Mouse (Mus musculus) bone marrow macrophage, adult 2 months (primary cell): Measurements from ENCODE around the gene Spocd1. TPM values are rescaled to one million over a fixed set of nuclear protein-coding genes. Genes with fewer than 3 reads are reported as not detected.
"Not testable (repeated sequence)": the region's sequence is repeated elsewhere in the genome, so short reads cannot be mapped to it uniquely, and the experiment has no call there.

ENCODE experiments used
- H3K27ac ChIP-seq: 2 replicates; pipeline ENCODE4 v1.5.1; 2012; ENCODE audit warnings: low read depth, low read length; ENCODE audit not compliant: insufficient read depth
- H3K4me1 ChIP-seq: 2 replicates; pipeline ENCODE4 v1.6.1; 2012; ENCODE audit warnings: low read length; ENCODE audit not compliant: control insufficient read depth, insufficient read depth
- H3K4me3 ChIP-seq: 2 replicates; pipeline ENCODE4 v1.5.1; 2012; ENCODE audit warnings: mild to moderate bottlenecking, low read length, moderate library complexity; ENCODE audit not compliant: insufficient read depth
- CTCF ChIP-seq: IDR thresholded peaks from 2 replicates; pipeline ENCODE4 v1.5.1; 2012; ENCODE audit warnings: low read depth, mild to moderate bottlenecking, low read length, moderate library complexity
- POLR2A ChIP-seq: IDR thresholded peaks from 2 replicates; pipeline ENCODE4 v1.6.1; 2012; ENCODE audit warnings: mild to moderate bottlenecking, low read depth, low read length, borderline replicate concordance
- polyA plus RNA-seq: library from polyadenylated mRNA; stranded (reverse); fragments of >200 nt; gene quantifications from 2 replicates; pipeline ENCODE4 v1.2.4, GENCODE M21; 2012; ENCODE audit not compliant: missing spikeins, insufficient read depth, insufficient read length

The Spocd1 gene
- not detected in 2 replicates for polyA plus RNA-seq

DNA sequence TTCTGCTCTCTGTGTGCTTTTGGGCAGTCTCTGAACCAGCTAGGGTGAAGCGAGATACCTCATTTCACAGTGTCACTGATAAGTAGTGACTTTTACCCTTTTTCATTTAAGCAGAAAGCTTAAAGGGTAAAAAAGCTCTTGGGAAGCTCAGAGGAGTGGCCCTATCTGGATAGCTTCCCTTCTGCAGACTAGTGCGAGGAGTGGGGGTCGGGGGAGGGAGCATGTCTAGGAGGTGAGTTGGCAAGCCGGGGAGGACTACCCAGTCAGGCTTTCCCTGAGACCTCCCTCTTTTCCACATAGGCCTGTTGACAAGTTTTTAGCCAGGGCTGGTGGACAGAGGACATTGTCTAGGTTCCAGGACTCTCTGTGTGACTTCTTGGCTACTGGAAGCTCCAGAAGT lies at the start of gene Spocd1:
Gene Spocd1, plus strand, starts transcription at position 301 of the 400 bp plus-strand sequence.
- peak within 1 kb of the TSS; percentile 49; the same call in 1 of the 2 replicates for H3K4me3 ChIP-seq
- TF ChIP-seq POLR2A: no peak
- TF ChIP-seq CTCF: no peak
- peaks cover 4% of the 10 kb centered on the region for H3K4me1 ChIP-seq
- no peak within 1 kb of the TSS for H3K27ac ChIP-seq

DNA sequence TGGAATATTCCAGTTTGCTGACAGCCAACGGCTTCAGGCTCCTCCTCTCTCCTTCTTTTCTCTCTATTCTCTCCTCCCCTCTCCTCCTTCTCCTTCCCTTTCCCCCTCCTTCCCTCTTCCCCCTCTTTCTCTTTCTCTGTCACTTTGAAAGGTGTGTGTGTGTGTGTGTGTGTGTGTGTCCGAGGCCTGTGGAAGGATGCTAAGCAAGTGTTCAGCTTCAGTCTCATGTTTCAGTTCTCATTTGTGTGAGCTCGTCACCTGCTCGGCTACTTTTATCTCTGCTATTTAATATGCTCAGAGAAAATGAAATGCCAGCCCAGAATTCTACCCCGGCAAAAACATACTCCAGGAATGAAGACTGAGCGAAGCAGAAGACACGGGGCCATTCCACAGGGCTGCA lies 48.4 kb upstream of the Spocd1 start:
- TF ChIP-seq POLR2A: no peak
- no peak overlapping the region for H3K27ac ChIP-seq
- H3K4me1 ChIP-seq: peaks cover 39% of the 10 kb centered on the region

DNA sequence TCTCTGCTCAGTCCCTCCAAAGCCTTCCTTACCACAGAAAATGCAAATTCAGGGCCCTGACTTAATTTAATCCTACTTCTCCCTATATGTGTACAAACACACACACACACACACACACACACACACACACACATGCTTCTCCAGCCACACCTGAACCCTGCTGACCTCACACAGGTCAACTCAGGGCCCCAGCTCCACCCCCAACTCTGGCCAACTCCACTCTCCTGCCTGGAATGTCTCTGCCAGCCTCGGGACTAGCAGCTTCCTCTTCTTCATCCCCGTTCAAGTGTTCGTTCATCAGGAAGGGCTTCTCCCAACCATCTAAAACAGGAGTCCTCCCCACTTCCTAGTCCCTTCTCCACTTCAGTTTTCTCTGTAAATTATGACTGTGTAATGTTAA lies 47.4 kb upstream of the Spocd1 start:
- H3K27ac ChIP-seq: peak overlapping the region; percentile 98
- peaks cover 38% of the 10 kb centered on the region for H3K4me1 ChIP-seq
- TF ChIP-seq CTCF: no peak
- no peak for TF ChIP-seq POLR2A
- no peak overlapping the region for H3K4me3 ChIP-seq

More for the DNA sequence above, 48.4 kb upstream of the Spocd1 start:
- no peak overlapping the region for H3K4me3 ChIP-seq

DNA sequence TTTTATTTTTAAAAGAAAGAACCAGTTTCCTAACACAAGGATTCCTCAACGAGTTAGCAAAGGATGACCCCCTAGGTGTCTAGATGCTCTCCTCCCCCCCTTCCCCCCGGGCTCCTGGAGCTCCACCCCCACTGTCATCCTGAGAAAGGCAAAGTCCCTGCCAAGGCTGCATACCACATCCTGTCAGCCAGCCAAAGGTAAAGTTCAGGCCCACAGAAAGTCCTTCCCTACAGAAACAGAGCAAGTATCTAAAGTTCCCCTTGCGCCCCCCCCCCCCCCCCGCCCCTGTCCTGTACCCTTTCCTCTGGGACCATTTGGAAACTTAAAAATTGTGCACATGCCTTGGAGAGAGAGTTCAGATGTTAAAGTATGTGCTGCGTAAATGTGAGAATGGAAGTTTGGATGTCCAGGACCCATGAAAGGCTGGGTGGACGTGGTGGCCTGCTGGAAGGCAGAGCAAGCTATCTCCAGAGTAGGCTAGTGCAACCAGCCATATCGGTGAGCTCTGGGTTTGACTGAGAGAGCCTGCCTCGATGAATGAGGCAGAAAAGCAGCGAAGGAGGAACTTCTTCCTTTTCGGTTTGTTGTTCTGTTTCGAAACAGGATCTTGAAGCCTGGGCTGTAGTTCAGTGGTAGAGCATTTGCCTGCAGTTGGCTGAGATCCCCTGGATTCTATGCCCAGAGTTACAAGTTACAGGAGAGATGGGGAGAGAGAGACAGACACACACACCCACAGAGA lies 46.3 kb upstream of the Spocd1 start:
- TF ChIP-seq CTCF: no peak
- TF ChIP-seq POLR2A: no peak
- H3K4me3 ChIP-seq: peak overlapping the region; percentile 47
- H3K27ac ChIP-seq: peak overlapping the region; percentile 98
- peaks cover 30% of the 10 kb centered on the region for H3K4me1 ChIP-seq

DNA sequence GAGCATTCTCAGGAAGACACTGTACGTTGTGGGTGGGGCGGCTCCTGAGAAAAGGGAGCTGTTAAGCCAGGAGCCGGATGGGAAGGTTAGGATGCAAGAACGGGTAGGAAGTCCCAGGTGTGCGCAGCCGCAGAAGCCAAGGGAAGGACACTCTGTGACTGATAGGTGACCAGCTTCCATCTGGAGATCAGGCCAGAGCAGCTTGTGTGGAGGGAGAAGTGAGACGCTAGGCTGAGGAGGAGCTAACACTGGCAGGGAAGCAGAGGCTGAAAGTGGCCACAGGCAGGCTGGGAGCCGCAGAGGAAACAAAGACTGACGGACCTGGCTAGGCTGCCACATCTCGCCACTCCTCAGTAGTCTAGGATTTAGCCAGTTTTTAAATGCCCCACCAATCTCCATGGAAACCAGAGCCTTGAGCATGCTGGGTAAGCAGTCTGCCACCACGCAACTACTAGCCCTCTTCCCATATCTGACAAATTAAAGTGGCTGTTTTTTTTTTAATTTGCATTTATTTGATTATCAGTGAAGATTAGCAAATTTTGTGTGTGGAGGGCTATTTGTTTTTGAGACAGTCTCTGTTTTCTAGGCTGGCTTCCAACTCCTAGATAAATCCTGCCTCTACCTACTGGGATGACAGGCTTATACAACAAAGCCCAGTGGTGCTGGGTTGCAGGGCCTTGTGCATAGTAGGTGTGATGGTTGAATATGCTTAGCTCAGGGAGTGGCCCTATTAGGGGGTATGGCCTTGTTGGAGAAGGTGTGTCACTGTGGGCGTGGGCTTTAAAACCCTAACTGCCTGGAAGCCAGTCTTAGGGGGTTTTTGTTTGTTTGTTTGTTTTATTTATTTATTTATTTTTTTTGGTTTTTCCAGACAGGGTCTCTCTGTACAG lies 44.8 kb upstream of the Spocd1 start:
- peaks cover 27% of the 10 kb centered on the region for H3K4me1 ChIP-seq
- peak overlapping the region; percentile 98 for H3K27ac ChIP-seq
- peak overlapping the region; percentile 34; the same call in 1 of the 2 replicates for H3K4me3 ChIP-seq
- TF ChIP-seq CTCF (no peak), POLR2A (no peak)

DNA sequence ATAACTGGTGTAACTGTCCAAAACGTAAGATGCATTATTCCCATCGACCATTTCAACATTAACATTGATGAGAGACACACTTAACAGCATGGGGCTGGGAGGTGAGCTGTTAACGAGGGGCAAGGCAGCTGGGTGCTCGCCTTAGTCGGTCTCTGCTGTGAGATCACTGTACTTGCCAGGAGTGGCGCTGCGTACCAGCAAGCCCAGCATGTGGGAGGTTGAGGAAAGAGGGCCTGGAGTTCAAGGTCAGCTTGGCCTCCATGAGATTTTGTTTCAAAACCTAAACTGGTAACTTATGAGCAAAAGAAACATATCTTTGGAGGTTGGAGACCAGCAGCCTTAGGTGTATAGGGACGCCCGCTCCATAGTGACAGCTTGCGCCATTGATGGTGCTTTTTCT lies 39.4 kb upstream of the Spocd1 start:
- no peak overlapping the region for H3K27ac ChIP-seq
- TF ChIP-seq POLR2A (no peak), CTCF (no peak)
- H3K4me3 ChIP-seq: no peak overlapping the region
- peaks cover under 1% of the 10 kb centered on the region for H3K4me1 ChIP-seq

DNA sequence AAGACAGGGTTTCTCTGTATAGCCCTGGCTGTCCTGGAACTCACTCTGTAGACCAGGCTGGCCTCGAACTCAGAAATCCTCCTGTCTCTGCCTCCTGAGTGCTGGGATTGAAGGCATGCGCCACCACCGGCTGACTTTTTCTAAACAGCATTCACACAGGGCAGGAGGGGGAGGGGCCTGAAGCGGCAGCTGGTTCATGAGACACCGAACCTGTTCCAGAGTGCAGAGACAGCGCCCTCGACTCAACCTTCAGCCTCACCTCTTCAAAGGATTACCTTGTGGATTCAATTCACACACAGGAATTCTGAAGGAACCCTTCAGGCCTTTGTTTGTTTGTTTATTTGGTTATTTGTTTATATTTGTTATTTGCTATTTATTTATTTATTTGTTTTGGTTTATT lies 39.0 kb upstream of the Spocd1 start:
- Histone ChIP-seq H3K27ac (no peak overlapping the region), H3K4me3 (no peak overlapping the region), H3K4me1 (no peaks in the 10 kb centered on the region)
- TF ChIP-seq CTCF (no peak), POLR2A (no peak)

DNA sequence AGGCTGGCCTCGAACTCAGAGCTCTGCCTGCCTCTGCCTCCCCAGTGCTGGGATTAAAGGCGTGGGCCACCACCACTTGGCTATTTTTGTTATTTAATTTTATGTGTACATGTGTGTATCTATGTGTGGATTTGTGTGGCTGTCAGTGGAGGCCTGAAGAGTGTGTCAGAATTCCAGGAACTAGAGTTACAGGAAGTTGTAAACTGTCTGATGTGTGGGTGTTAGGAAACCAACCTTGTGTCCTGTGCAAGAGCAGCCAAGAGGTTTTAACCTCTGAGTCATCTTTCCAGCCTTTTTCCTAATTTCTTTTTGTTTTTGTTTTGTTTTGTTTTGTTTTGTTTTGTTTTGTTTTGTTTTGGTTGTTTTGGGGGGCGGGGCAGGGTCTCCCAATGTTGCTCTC lies 34.2 kb upstream of the Spocd1 start:
- Histone ChIP-seq H3K4me3 (no peak overlapping the region), H3K27ac (no peak overlapping the region), H3K4me1 (no peaks in the 10 kb centered on the region)
- no peak for TF ChIP-seq POLR2A
- TF ChIP-seq CTCF: no peak

DNA sequence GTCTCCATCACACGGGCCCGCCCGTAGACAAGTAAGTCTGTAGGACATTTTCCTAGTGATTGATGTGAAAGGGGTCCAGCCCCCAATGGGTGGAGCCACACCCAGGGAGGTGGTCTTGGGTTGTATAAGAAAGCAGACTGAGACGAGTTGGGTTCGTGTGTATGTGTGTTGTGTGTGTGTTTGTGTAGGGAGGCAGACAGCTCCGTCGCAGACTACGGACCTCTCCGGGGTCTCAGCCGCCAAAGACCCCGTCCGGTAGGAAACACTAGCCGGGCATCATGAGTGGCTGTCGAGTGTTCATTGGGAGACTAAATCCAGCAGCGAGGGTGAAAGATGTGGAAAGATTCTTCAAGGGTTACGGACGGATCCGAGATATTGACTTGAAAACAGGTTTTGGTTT lies 30.2 kb upstream of the Spocd1 start:
- not testable (repeated sequence) for H3K27ac ChIP-seq, H3K4me1 ChIP-seq, H3K4me3 ChIP-seq

DNA sequence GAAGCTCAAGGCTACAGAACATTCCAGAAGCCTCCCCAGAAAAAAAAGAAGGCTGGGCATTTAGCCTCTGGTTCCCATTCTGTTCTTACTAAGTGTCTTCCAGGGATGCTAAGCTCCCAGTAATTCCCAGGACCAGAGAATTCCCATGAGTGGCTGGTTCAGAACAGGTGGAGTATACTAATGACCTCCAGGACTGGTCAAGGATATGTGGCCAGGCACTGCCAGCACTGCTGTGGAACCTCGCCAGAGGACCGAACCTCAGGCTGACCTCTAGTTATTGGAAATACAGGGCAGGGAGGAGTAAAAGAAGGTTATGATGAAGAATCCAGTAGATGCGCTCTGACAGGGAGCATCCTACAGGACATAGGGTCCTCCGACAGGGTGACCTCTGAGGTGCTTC lies 26.7 kb upstream of the Spocd1 start:
- TF ChIP-seq POLR2A (no peak), CTCF (no peak)
- no peak overlapping the region for H3K4me3 ChIP-seq
- H3K27ac ChIP-seq: no peak overlapping the region
- H3K4me1 ChIP-seq: no peaks in the 10 kb centered on the region

DNA sequence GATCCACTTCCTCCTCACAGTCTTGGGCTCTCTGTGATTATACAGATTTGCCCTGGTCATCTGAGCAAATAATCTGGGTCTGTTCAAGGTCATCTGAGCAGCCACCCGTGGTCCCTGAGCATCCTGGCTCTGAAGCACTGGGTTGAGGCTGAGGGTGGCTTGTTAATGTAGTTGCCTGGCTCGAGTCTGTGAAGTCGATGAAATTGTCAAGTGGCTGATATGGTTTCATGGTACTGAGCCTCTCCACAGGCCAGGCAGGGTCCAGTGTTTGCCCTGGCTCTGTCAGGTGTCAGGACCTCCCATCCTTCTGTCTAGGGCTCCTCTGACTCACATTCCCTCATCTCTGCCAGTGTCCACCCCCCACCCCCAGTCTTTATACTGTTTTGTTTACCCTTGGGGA lies 25.5 kb upstream of the Spocd1 start:
- TF ChIP-seq CTCF (no peak), POLR2A (no peak)
- Histone ChIP-seq H3K4me1 (no peaks in the 10 kb centered on the region), H3K27ac (no peak overlapping the region), H3K4me3 (no peak overlapping the region)
